Mouse (Mus musculus) yolk sac, embryonic 10.5 days (tissue): ENCODE measurements at regions not wholly inside any gene's neighbourhood (a gene's known extent, or its start where the extent isn't known, plus 50 kb on each side); places are given as distances from the start of the nearest gene placed in this dataset.

Source experiments
- DNase-seq: peaks from one replicate; pipeline ENCODE4 v3.0.0-alpha.2; 2017; ENCODE audit warnings: low spot score

DNA sequence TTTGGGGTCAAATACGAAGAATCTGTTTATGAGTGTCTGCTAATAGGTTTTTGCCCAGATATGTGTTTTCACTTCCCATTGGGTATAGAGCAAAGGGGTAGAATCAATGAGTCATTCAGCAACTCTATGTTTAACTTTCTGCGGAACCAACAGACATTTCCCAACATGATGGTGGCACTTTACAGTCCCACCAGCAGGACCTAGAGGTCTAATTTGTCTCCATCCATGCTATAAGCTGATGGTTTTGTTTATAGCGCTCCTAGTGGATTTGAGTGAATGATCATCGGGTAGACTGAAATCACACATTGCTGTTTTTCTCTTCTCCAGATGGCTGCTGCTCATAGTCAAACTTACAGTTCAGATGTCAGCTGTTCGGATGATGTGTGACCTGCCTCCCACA, 99.7 kb upstream of the Arid5b start:
- no peak for DNase-seq

DNA sequence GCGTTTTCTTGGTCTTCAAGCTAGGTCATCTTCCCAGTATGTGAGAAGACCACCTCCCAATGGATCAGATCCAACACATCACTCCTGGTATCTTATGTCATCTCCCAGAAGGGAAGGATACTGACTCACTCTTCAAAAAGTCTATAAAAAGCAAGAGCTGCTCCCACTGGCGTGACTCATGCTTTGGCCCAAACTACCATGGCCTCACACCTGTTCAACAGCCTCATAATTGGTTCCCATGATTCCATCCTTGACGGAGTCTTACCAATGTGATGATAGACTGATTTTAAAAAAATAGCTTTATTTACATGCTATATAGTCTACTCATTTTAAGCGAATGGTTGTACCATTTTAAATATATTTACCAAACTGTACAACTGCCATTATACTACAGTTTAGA, 98.9 kb upstream of the Arid5b start:
- no peak for DNase-seq

DNA sequence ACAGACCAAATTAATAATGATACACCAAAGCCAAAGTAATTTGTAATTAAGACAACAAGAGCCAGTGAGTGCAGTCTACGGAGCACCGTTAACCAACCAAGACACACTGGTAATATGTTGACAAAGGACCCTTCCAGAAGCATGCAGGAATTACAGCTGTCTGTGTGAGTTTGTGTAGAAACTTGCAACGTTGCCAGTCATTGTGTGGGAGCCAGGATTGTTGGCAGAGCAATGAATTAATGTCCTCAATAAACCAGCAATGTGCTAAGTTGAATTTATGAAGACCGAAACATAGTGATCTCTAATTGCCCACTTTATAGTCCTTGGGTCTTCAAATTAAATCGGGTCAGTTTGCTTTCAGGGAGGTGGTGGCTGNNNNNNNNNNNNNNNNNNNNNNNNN, 95.3 kb upstream of the Arid5b start:
- DNase-seq: no peak

DNA sequence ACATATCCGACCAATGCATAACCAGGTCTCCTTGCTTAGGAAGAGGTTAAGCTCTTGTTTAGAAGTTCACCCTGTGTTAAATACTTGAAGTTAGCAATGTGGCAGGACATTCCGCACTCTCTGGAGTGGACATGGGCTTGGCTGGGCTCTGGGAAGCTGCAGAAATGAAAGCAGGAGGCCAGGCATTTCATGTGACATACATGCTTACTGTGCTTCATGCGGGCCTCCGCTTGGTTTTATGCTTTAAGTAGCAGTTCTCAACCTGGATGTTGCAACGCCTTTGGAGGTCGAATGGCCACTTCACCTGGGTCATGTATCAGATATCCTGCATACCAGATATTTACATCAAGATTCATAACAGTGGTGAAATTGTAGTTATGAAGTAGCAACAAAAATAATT, 93.2 kb upstream of the Arid5b start:
- DNase-seq: no peak

DNA sequence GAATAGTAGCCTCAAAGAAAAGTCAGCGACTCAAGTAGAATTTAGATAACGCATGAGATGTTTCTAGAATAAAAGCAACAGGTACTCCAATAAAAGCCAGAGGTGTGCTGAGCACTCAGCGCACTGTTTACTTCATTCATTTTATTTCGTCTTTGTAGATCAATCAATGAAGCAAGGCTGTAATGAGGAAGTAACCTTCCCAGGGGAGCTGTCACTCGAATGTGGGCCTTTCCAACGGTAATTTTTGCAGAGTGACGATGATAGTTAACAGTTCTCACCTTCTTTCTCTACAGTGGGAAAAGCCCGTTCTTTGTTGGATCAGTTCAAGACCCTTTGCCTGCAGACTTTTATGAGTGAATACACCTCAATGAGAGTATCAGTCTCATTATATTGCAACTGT, 92.4 kb upstream of the Arid5b start:
- DNase-seq: no peak

DNA sequence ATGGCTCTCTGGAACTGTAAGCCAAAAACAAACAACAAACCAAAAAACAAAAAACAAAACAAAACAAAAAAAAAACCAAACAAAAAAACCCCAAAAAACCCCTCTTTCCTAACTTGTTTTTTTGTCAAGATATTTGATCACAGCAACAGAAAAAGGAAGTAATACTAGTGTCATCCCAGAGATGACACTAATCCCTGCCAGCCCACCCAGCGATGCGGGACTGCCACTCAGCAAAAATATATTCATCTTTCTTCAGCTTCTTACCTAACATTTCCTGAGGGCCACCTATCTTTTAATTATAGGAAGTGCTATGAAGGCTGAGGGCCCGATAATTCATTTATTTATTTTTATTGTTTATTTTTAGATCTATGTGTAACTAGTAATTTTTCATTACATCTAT, 88.3 kb upstream of the Arid5b start:
- no peak for DNase-seq

DNA sequence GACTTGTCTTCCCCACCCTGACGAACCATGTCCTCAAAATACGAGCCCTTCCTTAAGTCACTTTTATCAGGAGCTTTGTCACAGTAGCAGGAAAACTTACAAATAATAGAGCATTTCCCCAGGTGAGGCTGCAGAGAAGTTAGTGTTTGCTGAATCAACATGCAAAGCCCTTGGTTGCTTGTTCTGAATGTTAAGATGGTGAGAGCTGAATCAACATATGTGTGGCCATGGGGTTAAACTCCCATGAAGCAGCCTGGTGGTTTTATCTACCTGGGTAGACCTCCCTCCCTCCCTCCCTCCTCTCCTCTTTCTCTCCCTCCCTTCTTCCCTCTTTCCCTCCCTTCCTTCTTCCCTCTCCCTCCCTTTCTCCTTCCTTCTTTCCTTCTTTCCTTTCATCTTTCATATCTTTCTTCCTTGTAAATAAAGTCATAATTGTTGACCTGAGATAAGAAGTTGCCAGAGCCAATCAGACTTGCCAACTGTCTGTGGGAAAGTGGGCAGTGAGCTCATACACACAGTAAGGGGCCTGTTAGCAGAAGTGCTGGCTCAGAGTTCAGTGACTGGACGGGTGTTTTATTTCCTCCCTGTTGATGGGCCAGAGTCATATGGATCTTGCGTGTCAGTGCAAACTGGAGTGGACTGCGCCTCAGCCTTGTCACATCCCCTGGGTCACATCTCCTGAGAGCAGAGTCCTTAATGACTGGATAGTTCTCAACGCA, 82.4 kb upstream of the Arid5b start:
- no peak for DNase-seq

DNA sequence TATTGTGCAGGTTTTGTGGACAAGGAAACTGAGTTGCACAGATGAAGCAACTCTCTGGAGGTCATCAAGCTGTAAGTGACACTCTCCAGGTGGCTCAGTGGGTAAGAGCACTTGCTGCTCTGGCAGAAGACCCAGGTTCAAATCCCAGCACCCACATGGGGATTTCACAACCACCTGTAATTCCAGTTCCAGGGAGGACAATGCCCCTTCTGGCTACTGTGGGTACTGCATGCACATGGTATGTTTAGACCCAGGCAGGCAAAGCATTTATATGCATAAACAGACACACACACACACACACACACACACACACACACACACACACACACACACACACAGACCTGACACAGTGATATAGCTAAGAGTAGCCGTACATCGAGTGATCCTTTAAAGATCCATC, 80.6 kb upstream of the Arid5b start:
- DNase-seq: no peak

DNA sequence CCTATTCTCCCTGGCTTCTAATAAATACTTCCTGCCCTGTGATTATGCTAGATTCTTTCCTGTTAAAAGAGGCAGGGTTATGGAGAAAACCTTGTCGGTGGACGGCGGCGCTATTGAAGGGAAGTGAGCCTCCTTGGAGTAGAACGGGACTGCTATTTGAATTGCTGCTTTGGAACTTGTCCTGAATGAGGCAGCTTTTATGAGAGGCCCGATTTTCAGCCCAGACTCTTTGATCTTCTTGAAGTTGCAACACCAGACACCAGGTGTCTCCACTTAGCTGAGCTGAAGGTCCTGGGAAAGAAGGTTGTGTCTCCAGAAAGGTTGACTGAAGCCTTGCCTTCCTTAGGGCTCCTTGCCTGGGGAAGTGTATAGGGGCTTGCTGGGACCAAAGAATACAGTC, 78.4 kb upstream of the Arid5b start:
- DNase-seq: no peak

DNA sequence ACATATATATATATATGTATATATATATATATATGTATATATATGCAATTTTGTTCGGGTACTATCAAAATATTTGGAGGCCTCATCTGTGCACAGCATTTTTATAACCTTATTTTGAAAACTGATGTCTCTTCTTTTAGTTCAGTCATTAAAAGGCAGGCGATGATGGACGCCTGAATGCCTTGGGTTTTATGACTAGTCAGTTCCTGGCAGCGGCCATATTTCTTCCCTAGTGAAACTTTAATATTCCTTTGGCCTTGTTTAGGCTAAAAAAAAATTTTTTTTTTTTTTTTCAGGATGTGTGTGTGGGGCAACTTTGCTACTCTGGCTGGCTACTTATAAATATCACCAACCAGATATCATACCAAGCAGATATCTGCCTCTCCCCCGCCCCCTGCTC, 78.0 kb upstream of the Arid5b start:
- DNase-seq: no peak

DNA sequence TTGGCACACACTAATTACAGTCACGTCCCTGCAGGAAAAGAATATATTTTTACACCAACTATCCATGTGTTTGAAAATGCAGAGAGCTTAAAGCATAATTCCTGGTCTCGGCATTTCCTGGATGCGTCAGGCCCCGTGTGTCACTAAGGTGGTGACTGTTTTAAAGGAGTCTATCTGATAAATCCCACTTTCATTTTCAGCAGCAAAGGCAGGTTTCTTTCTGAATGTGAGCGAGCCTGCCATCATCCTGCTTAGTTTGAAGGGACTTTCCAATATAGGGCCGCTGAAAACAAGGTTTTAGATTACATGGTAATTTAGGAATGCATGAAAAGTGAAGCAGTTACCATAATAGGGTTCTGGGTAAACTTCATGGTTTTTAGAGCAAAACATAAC, 77.5 kb upstream of the Arid5b start:
- no peak for DNase-seq

DNA sequence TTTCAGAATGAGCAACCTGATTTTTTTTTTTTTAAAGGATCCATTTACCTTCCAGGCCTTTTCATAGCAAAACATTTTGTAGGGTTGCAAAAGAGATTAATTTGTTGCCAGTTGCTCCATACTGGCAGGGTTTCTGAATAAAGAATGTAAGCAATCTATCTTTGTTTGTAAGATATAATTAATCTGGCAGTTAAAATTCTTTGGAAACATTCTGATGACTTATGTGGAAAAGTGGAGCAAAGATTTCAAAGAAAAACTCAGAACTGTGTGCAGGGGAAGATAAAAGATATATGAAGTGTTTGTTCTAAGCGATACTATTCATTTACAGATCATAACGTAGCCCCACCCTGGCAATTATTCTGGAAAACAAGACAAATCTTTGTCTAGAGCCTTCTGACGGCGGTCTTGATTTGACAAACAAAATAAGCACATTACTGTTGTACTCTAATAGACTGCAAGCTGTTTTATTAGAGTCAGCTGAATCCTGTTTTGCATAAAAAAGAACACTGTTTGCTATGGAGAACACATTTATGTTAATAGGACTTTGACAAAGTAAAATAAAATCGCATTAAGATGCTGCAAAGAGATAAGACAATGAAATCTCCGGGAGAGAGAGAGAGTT, 77.0 kb upstream of the Arid5b start:
- DNase-seq: no peak

DNA sequence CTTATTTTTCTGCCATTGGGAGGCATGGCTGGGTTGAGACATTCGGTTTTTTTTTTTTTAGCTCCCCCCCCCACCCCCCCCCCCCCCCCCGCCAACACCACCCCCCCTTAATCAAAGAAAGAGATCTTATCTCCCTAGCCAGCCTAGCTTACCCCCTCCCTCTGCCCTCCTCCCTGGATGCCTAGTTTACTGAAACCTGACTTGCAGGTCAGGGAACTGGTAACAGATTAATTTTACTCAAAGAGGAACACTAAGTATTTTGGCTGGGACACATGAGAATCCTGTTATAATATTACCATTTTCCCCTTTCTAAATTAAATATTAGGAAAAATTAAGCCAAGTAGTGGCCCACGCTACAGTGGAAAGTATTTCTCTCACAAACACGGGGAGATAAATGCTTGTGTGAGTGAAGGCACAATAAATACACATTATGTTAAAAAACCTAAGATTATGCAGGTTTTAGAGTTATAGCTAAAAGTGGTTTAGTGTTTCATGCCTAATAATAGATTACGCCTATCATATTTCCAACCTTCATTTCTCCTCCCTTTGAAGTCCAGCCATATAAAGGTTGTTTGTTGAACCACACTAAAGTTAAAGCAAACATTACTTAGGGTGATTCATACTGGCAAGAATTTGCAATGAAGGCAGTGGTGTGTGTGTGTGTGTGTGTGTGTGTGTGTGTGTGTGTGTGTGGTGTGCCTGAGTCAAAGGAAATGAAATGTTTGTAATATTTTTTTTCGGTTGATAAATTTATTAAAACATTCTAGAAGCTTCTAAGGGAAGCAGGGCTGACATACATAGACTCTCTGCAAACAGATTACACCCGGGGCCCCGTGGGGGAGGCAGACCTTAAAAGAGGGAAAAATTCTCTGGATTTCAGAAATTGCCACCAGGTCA, 76.0 kb upstream of the Arid5b start:
- peak; percentile 54 for DNase-seq

DNA sequence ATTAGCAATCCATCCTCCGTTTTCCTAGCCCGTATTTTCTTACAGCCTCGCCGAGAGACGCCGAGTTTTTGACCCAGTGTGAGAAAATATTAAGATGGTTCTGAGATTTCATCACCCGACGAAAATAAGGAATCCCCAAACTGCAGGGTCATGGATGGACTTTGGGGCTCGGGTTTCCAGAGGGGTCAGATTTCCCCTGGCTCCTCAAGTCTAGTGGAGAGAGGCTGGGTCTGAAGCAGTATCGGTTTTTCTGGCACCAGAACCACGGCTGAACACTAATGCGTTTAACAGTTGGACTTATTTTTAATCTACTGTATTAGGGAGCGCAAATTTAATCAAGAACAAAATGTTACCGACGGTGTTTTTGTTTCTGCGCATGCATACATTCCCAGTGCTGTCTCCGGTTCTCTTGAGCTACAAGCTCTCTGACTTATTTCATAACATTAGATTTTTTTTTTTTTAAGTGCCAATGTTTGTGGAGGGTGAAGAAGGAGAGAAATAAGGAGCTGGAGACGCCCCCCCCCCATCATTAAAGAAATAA, 75.2 kb upstream of the Arid5b start:
- DNase-seq: no peak

DNA sequence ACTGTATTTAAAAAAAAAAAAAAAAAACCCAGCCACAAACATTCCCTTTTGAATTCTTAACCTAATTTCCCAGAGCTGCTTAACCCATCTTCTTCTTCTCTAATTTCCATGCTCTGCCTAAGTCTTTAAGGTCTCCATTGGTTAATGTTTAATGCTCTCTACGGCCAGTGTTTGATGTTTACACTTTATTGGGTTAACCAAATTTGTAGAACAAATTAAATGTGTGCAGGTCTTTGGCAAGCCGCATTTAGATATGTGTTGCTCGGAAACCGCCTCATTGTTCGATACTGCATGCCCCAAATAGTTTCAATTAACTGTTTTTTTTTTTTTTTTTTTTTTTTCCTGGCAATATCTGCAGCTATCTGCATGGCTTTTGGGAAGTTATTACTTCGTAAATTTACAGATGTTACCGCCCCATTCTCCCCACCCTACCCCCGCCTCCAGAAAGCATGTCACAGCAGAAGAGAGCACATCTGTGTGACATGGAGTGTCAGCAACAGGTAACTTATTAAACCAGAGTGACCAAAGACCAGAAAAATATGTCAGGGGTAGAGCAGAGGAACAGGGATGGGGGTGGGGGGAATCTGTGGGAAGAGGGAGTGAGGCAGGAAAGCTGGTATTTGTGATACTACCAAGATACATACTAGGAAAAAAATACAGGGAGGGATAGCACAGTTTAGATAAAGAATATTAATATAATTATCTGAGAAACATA, 73.5 kb upstream of the Arid5b start:
- DNase-seq: peak; percentile 53

DNA sequence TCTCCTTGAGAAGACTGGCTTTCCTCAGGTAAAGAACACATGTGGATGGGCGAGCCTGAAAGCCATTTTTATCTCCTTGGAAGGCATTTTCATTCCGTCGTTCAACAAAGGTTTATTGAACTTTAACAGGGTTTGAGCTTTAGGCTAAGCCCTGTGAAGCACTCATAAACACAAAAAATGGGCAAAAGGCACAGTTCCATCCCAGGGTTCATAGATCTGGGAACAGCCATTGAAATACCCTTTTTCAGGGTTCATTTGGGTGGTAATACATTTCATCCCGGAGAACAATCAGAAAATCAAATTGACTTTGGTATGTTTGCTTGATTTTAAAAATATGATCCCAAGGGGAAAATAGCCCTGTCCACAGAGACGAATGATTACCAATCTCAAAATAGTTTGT, 72.9 kb upstream of the Arid5b start:
- no peak for DNase-seq

DNA sequence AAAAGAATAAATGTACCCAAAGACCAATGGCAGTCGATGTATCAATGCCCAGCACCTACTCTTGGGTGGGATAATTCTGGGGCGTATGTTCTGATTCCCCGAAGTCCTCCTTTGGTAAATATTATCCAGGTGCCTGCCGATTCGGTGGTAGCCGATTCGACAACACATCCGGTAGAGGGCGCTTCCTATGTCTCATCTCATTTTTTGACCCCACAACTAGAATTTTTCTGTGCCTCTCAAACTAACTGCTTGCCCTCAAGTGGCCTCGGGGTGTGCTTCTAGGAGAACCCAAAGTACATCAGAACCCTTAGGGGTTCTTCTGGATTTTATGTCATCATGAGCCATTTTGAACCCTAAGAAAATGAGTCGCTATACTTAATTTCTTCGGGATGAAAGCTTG, 72.3 kb upstream of the Arid5b start:
- no peak for DNase-seq

DNA sequence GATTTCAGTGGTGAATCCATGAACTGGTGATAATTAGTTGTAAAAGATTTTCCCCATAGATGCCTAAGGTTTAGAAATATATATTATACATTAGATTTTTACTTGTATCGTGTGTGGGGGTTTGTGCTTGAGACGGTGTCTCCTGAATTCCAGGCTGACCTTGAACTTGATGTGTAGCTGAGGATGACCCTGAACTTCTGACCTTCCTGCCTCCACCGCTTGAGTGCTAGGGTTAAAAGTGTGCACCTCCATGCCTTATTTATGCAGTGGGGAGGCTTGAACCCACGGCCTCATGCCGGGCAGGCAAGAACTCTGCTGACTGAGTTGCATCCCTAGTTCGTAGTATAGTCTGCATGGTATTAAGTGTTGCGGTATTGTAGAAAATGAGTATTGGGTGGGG, 69.3 kb upstream of the Arid5b start:
- no peak for DNase-seq

DNA sequence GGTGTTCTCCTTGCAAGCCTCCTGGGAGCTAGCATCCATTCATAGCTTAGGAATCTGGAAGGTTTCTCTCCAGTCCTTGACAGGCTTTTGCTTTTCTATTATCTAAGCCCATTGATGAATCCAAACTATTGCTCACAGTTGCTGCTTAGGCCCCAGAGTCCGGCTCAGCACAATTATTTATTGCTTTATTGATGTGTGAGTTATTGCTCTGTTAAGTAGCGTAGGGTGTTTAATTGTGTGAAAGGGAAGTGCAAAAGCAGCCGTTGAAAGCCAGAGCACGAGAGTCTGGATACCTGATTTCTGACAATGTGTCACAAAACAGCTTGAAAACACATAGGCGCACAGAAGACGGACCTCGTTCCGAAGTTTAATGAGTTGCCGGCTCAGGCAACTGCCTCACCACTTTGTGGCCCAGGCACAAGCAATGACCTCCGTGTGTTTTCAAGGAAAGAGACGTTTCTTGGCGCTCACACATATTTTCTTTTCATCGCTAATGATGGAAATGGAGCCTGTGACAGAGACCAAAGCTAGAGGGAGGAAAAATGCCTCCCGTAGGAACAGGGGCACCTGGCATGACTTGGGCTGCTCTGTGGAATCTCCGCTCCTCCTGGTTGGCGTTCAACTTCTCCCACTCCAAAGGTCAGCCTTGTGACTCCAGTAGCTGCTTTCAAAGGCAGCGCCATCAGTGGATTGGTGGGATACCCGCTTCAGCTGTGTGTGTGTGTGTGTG, 66.6 kb upstream of the Arid5b start:
- DNase-seq: peak; percentile 70

DNA sequence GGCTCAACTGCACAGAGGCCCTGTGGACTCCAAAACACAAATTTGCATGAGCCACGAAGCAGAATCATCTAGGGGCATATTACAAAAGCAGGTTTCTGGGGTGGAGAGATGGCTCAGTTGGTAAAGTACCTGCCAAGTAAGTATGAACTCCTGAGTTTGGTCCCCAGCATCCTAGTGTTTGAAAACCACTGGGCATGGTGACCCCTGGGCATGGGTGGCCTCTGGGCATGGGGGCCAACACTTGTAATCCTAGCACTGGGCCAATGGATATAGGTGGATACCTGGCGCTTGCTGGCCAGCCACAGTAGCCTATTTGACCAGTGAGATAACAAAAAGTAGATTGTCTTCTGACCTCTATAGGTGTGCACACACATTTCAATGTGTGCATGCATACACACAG, 65.7 kb upstream of the Arid5b start:
- no peak for DNase-seq

DNA sequence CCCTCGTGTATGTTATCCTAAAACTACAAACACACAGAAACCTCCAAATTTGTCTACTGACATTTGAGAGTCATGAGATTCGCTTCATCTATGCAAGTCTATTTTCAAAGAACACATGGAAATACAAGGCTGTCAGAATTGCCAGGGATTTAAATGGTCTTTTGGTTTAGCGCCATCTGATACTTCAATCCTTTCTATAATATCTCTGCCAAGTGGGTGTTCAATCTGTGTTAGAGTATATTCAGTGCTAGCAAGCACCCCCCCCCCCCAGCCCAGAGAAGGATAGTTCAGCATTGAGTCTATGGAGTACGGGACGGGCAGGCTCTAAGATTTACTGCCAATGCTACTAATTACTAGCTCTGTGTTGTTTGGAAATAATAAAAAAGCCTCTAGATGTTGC, 55.5 kb upstream of the Arid5b start:
- DNase-seq: no peak
